Mouse (Mus musculus) embryo, embryonic 9.5 days (tissue): ENCODE results near the gene Cenpb.

ENCODE experiments used
- DNase-seq: peaks from one replicate; pipeline ENCODE4 v3.0.0-alpha.2; 2017; ENCODE audit errors: extremely low spot score

Gene Cenpb

DNA sequence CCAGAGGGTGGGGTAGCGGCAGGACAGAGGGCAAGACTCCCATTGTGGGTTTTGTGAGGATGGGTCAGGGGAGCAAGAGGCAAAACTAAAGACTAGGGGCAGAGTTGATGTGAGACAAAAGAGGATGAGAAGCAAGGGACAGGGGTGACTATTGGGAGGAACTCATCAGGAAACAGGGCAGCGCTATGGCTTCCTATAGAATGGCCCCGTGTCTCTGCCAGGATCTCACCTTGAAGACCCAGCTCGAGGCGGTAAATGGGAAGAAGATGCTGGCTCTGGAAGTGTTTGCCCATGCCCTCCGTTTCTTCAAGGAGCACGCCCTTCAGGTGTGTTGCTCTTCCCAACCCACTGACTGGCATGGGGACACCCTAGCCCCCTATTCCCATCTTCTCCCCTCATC, 41.1 kb downstream of the Cenpb start:
- DNase-seq = no peak

DNA sequence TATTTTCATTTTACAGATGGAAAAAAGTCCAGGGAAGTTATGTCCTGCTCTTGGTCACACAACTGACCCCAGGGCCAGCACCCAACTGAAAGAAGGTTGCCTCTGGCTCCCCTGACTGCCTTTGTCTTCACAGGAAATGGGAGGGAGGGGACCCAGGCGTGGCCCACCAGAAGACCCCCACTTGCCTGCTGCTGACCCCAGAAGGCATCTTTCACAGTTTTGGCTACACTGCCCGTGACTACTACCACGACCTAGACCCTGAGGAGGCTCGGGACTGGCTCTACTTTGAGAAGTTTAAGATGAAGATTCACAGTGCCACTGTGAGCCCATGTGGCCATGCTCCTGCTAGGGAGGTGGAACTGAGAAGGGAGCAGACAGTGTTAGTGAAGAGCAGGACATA, 41.6 kb downstream of the Cenpb start:
- DNase-seq = no peak

DNA sequence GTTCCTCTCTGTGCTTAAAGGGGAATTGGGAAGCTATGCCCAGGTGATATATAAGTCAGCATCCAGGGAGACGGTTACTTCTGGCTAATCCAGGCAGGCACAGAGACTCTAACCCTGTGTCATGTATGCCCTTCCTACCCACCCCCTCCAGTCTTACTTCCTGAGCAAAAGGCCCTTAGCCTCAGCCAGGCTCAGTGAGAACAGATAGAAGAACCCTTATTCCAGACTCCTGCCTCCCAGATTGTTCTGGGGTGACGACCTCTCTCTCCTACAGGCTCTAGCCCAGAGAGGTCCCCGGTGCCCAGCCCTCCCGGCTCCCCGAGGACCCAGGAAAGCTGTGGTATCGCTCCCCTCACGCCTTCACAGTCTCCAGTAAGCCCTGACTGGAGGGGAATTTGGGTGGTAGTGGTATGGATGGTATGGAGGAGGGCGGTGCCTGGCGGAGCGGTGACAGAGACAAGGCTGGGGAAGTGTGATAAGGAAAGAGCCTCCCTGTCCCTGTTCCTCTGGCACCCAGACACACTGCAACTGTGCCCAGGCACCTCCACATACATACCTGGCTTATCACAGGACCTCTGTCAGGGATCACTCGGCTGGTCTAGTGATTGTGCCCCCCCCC, 44.2 kb downstream of the Cenpb start:
- no peak for DNase-seq

DNA sequence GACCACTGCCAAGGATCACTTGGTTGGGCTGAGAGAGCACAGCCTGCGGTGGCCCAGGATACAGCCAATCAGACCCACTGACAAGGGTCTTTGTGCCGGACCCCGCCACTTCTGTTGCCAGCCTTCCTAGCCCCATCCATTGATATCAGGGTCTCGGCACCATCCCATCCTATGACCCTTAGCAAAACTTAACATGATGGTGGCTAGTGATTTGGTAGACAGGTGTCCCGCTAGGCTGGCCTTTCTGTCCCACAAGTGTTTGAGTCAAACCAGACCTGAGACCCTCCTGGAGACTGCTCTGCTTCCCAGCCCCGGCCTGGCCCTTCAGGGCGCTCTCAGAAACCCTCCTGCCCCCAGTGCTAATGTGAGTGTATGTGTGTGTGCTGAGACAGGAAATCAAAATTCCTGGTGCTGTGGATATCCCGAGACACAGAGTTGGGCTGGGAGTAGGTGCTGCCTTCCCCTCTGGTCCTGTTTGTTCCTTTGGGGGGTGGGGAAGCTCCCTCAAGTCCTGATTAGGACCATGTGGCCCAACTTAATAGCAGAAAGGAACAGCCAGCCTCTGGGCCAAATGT, 45.0 kb downstream of the Cenpb start:
- no peak for DNase-seq

DNA sequence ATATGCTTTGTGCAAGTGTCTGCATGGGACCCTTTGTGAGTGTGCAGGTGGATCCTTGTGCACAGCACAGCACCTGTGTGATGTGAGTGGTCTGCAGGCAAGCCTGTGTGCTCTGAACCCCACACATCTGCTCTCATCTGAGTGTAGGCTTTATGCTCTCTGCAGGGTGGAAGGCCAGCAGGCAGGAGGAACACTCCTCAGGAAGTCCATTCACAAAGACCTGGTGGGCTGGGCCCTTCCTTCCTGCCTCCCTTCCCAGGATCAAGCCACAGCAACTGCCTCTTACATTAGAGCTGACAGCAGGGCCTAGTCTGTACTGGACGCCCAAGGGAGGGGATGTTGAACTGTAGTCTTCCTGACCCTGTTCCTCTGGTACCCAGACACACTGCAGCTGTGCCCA, 45.5 kb downstream of the Cenpb start:
- no peak for DNase-seq

DNA sequence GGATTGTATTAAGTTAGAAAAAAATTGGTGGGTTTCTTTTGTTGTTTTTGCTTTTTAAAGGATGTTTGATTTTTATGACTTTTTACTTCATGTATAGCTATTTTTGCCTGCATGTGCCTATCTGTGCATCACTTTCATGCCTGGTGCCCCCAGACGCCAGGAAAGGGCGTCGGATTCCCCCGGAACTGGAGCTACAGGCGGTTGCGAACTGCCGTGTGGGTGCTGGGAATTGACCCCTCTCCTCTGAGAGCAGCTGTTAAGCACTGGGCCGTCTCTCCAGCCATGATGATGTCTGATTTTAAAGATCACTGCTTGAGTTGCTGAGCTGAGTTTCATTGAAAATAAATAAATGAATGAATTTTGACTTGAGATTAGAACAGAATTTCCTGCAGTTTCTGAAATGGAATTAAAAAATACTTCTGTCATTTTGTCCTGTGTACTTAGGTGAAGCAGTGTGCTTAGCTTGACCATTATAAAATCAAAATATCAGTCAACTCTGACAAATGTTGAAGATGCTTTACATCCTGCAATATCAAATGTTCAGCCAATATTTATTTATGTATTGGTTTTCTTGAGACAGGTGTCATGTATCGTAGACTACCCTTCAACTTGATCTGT, 46.8 kb downstream of the Cenpb start, which contains the start of gene Gm11037:
Gene Gm11037 (plus strand): TSS at position 568 of the 618 bp plus-strand sequence.
- DNase-seq = no peak

DNA sequence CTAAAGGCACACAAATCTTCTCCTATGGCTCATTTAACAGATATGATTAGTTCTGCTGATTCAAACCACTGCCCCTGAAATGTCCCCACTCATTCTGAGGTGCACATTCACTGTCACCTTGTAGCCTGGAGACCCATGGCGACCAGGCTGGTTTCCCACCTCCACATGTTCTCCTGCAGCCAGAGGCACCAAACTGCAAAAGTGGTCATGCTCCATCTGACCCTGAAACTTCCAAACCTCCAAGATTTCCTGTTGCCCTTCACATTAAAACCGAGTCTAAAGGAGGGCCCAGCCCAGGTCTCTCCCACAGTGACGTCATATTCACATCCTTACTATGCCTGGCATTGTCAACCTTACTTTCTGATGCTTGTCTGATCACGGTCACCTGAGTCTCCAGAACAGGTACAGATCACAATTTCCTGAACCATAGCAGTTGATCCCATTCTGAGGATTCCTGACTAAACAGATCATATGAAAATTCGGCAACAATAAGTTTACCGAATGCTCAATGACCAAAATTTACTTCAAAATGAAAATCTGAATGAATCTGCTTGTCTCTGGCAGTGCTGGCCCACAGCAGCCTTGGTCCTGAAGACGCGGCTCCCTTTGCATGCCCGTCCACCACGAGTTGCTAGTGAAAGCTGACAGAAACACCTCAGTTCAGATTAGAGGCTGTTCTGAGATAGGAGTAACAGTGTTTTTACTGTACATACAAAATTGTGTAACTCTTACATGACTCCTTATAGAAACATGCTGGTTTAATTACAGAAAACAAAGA, 47.6 kb downstream of the Cenpb start:
- DNase-seq = no peak

DNA sequence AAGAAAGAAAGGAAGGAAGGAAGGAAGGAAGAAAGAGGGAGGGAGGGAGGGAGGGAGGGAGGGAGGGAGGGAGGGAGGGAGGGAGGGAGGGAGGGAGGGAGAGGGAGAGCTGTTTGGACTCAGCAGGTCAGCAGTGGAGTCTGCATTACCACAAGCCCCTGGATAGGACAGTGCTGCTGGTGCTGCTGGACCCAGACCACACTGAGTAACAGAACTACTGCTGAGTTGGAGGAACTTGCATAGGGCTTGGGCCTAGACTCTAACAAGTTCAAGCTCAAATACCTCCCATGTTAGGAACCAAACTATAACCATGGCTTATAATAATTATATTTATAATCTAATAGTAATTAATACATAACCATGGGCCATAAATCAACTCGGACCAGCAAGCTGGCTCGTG, 49.0 kb downstream of the Cenpb start:
- DNase-seq = no peak

DNA sequence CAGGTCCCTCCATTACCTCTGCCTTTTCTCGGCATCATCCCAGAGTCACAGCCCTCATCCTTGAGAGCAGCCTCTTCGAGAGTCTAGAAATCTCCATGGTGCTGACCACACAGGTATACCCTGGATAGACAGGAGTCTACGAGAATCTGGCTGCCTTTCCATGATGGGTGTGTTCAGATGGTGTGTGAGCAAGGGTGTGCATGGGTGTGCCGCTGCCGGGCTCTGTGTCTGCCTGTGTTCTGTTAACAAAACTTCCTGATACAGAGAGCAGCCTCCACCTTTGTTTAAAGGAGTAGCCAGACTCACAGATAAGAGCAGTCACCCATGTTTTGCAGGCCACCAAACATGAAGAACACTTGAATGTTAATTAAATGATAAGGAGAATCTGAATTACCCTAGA, 50.0 kb downstream of the Cenpb start:
- DNase-seq = no peak

DNA sequence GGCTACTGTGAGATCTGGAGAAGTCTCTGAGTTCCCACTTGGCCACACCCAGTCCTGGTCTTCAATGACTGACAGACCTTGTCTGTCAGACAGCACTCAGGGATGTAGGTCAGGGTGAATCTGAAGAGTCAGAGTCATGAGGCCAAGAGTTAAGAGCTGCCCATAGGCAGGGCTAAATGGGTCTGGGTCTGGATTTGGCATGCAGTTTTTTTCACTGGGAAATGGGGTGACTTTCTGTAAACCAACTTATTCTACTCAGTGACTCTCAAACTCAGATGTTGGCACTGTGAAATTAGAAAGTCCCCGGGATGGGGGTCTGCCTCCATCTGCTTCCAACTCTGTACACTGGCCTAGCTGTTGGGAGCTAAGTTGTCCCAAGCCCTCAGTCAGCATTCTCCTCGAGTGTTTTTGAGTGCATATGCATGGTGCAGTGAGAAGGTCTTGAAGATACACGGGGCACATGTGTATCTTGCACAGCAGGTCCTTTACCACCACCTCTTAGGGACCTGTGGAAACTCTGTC, 51.2 kb downstream of the Cenpb start:
- DNase-seq = no peak

DNA sequence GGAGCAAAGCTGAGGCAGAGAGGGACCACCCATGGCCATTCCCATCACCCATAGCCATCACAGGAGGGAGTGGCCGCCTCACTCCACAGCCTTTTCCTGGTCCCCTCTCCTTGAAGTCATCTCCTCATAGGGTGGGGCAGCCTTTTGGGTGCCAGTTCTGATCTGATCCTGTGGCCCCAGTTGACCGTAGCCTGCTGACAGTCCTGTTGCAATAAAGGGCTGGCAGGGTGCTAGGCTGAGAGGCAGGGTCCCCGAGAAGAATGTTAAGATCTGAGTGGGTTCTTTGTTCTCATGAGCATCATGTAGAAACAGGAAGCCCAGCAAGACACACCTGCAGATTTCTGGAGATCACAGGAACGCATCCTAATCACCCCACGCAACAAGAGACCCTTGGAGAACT, 51.7 kb downstream of the Cenpb start:
- no peak for DNase-seq

DNA sequence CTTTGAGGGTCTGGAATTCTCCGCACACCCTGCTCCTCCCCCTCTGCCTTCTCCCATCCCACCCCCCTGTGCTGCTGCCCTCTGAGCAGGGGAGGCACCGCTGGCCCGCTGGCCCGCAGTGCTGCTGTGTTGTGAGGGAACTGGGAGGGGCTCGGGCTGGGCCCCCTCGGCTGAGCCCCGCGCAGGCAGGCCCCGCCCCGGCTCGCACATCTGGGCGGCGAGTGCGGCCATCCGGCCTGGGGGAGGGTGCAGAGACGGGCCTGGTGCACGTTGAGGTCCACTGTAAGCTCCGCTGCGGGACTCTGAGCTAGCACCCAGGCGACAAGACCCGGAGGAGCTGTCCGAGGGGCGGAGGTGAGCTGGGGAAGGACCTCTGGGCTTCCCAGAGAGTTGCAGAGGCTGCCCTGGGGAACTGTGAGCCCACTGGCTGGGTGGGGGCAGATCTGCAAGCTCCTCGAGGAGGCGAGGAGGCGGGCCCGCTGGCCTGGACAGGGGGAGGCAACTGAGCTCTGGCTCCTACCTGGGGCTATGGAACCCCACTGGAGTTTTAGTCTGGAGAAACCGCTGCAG, 52.6 kb downstream of the Cenpb start, which contains the start of gene Hspa12b:
Gene Hspa12b (plus strand): TSS at position 120 of the 570 bp plus-strand sequence.
- DNase-seq = peak; percentile 85

DNA sequence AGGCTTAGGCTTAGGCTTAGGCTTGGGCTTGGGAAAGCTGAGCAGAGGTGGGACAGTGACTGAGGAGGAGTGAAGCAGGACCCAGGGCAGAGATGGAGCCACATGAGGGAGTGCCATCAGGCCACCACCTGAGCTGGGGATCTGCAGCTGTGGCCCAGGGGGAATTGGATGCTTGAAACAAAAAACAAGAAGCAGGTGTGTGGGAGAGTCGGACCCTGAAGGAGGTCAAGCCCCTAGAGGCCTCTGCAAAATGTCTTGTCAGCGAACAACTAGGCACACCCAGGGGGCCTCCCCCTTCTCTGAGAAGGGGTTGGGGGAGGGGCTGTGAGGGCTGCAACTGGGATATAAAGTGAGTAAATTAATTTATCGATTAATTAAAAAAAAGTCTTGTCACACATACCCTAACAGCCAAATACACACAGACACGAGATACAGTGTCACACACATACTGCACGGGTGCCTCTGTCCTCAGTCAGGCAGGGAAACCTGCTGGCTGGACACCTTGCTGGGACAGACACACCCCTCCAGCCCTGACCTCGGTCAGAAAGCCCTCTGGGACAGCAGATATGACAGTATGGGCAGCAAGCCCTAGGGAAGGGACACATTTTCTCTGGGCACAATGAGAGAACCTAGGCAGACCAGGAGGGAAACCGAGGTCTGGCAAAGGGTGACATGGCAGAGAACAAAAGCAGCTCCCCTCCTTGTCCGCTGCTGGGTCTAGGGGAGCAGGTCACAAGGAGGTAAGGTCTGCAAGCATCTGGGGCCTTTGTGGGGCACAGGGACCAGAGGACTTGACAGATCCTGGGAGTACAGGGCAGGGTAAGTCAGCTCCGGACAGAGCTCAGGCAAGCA, 53.7 kb downstream of the Cenpb start:
- DNase-seq = no peak
